Mouse (Mus musculus) small intestine, adult 2 months (tissue): ENCODE results near the gene Kcnip1.

Experiments used
- CTCF ChIP-seq: fragments of 200-500 bp; IDR thresholded peaks from 2 replicates; pipeline ENCODE4 v1.5.1; 2012; ENCODE audit warnings: low read depth, mild to moderate bottlenecking, control low read depth, inconsistent platforms, low read length, moderate library complexity, mixed read lengths; ENCODE audit not compliant: insufficient replicate concordance, insufficient read length; ENCODE audit errors: extremely low read depth
- POLR2A ChIP-seq: fragments of 200-500 bp; IDR thresholded peaks from 2 replicates; pipeline ENCODE4 v1.6.1; 2012; ENCODE audit warnings: low read depth, mild to moderate bottlenecking, control low read depth, inconsistent platforms, low read length, moderate library complexity

DNA sequence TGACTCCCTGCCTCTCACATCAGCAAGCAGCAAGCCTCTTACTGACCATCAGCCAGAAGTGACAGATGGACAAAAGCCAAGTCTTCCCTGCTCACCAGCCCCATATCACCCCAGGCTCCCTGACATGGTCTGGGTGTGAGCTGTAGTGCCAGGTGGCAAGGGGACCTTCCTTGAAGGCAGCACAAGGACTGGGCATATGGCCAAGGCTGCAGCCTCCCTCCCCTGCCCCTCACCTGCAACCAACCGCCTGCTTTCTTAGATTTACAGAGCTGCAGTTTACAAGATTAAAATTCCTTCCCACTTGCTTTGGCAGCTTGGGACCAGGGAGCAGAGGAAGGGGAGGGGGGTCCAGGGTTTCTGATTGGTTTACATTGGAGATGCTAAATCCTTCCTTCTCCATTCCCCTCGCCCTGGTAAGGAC, 80.8 kb downstream of the Kcnip1 start:
- TF ChIP-seq CTCF = no peak
- TF ChIP-seq POLR2A = no peak
